Mouse (Mus musculus) liver, embryonic 18 days (tissue): ENCODE measurements around the gene Vmn1r15. TPM values are rescaled to one million over a fixed set of nuclear protein-coding genes. Genes with fewer than 3 reads are reported as not detected.

Source experiments
- polyA plus RNA-seq: library from polyadenylated mRNA; depleted of rRNA; stranded (reverse); fragments of >200 nt; gene quantifications from 2 replicates; pipeline ENCODE4 v1.2.3, GENCODE M21; 2012; rRNA removed

The Vmn1r15 gene
- polyA plus RNA-seq: not detected in 2 replicates

GRCm38 (mm10) chr6:57257652-57258051 lies at the start of gene Vmn1r15:
Vmn1r15 (plus strand) TSS chr6:57257952.

GRCm38 (mm10) chr6:57231386-57231785 lies 26.4 kb upstream of the Vmn1r15 start, which contains the start of gene Vmn1r14:
Vmn1r14 (plus strand) TSS chr6:57231686.

Other genes starting within 250 kb of the Vmn1r15 start
- gene Vmn1r7, start 232.6 kb upstream of the Vmn1r15 start, polyA plus RNA-seq: not detected in 2 replicates
- gene Vmn1r8, start 225.7 kb upstream of the Vmn1r15 start, polyA plus RNA-seq: not detected in 2 replicates
- gene Vmn1r9, start 191.2 kb upstream of the Vmn1r15 start, polyA plus RNA-seq: under 0.01 TPM in 1 of 2 replicates, not detected in the other
- gene Vmn1r10, start 148.5 kb upstream of the Vmn1r15 start, polyA plus RNA-seq: not detected in 2 replicates
- gene Vmn1r11, start 124.5 kb upstream of the Vmn1r15 start, polyA plus RNA-seq: not detected in 2 replicates
- not detected in 2 replicates for gene Vmn1r12, start 101.0 kb upstream of the Vmn1r15 start, polyA plus RNA-seq
- gene Vmn1r13, start 54.7 kb upstream of the Vmn1r15 start, polyA plus RNA-seq: not detected in 2 replicates
- not detected in 2 replicates for gene Vmn1r14, start 26.3 kb upstream of the Vmn1r15 start, polyA plus RNA-seq
- not detected in 2 replicates for gene Vmn1r16, start 71.5 kb downstream of the Vmn1r15 start, polyA plus RNA-seq
- gene Vmn1r17, start 105.8 kb downstream of the Vmn1r15 start, polyA plus RNA-seq: not detected in 2 replicates
- gene Vmn1r18, start 137.8 kb downstream of the Vmn1r15 start, polyA plus RNA-seq: not detected in 2 replicates
- gene Vmn1r19, start 145.8 kb downstream of the Vmn1r15 start, polyA plus RNA-seq: not detected in 2 replicates
- not detected in 2 replicates for gene Vmn1r20, start 171.0 kb downstream of the Vmn1r15 start, polyA plus RNA-seq